Mouse (Mus musculus): Measurements from ENCODE around the gene Vmn1r195. TPM values are rescaled to one million over a fixed set of nuclear protein-coding genes. Genes with fewer than 3 reads are reported as not detected.

Vmn1r195 gene
- polyA plus RNA-seq, 1 experiment from 2014 or later: not detected

- Histone ChIP-seq H3K4me1 (ENCODE audit: control insufficient read depth, insufficient read depth, low read depth, low read length) (no peaks in the 10 kb centered on the region), H3K36me3 (ENCODE audit: control insufficient read depth, insufficient read depth, low read length) (no peaks in the 10 kb centered on the region), H3K27ac (ENCODE audit: low read depth, low read length) (no peak within 1 kb of the TSS), H3K9ac (ENCODE audit: low read depth, low read length) (no peak within 1 kb of the TSS), H3K27me3 (replicated peaks; ENCODE audit: control insufficient read depth, insufficient read depth, low read length) (no peaks in the 10 kb centered on the region), H3K4me2 (ENCODE audit: low read length) (no peak within 1 kb of the TSS), H3K9me3 (ENCODE audit: control insufficient read depth, low read length) (no peaks in the 10 kb centered on the region), H3K4me3 (ENCODE audit: low read length) (no peak within 1 kb of the TSS)
- no peak for ATAC-seq
These were observed 54.0 kb downstream of the Vmn1r195 start, which contains the start of gene Vmn1r197 for GRCm38 (mm10) chr13:22324289-22324688. TSS of gene Vmn1r197 (plus strand) at chr13:22324589.

Other genes starting within 250 kb of the Vmn1r195 start
- gene Hist1h2ah, start 235.0 kb upstream of the Vmn1r195 start, polyA plus RNA-seq (2015; fragmentation: Nextera tagmentation; extraction: Ambion mirVana): not detected in 2 replicates
- gene Hist1h2bk, start 234.7 kb upstream of the Vmn1r195 start, polyA plus RNA-seq (2015; fragmentation: Nextera tagmentation; extraction: Ambion mirVana): 0.70 and 0.87 TPM in 2 replicates
- gene Hist1h4i, start 229.2 kb upstream of the Vmn1r195 start, polyA plus RNA-seq (2015; fragmentation: Nextera tagmentation; extraction: Ambion mirVana): 6.5 and 6.7 TPM in 2 replicates
- 3.0 and 5.8 TPM in 2 replicates for gene Hist1h2ag, start 227.6 kb upstream of the Vmn1r195 start, polyA plus RNA-seq (2015; fragmentation: Nextera tagmentation; extraction: Ambion mirVana)
- 2.2 and 2.5 TPM in 2 replicates for gene Hist1h2bj, start 227.3 kb upstream of the Vmn1r195 start, polyA plus RNA-seq (2015; fragmentation: Nextera tagmentation; extraction: Ambion mirVana)
- gene Vmn1r188, start 186.1 kb upstream of the Vmn1r195 start, polyA plus RNA-seq (2015; fragmentation: Nextera tagmentation; extraction: Ambion mirVana): not detected in 2 replicates
- gene Vmn1r189, start 164.7 kb upstream of the Vmn1r195 start, polyA plus RNA-seq (2015; fragmentation: Nextera tagmentation; extraction: Ambion mirVana): not detected in 2 replicates
- not detected in 2 replicates for gene Vmn1r191, start 86.6 kb upstream of the Vmn1r195 start, polyA plus RNA-seq (2015; fragmentation: Nextera tagmentation; extraction: Ambion mirVana)
- not detected in 2 replicates for gene Vmn1r192, start 79.4 kb upstream of the Vmn1r195 start, polyA plus RNA-seq (2015; fragmentation: Nextera tagmentation; extraction: Ambion mirVana)
- gene Vmn1r193, start 47.4 kb upstream of the Vmn1r195 start, polyA plus RNA-seq (2015; fragmentation: Nextera tagmentation; extraction: Ambion mirVana): not detected in 2 replicates
- gene Vmn1r194, start 26.3 kb upstream of the Vmn1r195 start, polyA plus RNA-seq (2015; fragmentation: Nextera tagmentation; extraction: Ambion mirVana): not detected in 2 replicates
- not detected in 2 replicates for gene Vmn1r196, start 19.4 kb downstream of the Vmn1r195 start, polyA plus RNA-seq (2015; fragmentation: Nextera tagmentation; extraction: Ambion mirVana)
- not detected in 2 replicates for gene Vmn1r197, start 54.1 kb downstream of the Vmn1r195 start, polyA plus RNA-seq (2015; fragmentation: Nextera tagmentation; extraction: Ambion mirVana)
- gene Vmn1r198, start 79.8 kb downstream of the Vmn1r195 start, polyA plus RNA-seq (2015; fragmentation: Nextera tagmentation; extraction: Ambion mirVana): not detected in 2 replicates
- not detected in 2 replicates for gene Vmn1r199, start 109.3 kb downstream of the Vmn1r195 start, polyA plus RNA-seq (2015; fragmentation: Nextera tagmentation; extraction: Ambion mirVana)
- 0.10 TPM in 1 of 2 replicates, not detected in the other for gene Vmn1r200, start 119.9 kb downstream of the Vmn1r195 start, polyA plus RNA-seq (2015; fragmentation: Nextera tagmentation; extraction: Ambion mirVana)
- not detected in 2 replicates for gene Vmn1r201, start 201.4 kb downstream of the Vmn1r195 start, polyA plus RNA-seq (2015; fragmentation: Nextera tagmentation; extraction: Ambion mirVana)
- 0.03 TPM in 1 of 2 replicates, not detected in the other for gene Vmn1r202, start 234.9 kb downstream of the Vmn1r195 start, polyA plus RNA-seq (2015; fragmentation: Nextera tagmentation; extraction: Ambion mirVana)
- not detected in 2 replicates for gene Vmn1r203, start 247.6 kb downstream of the Vmn1r195 start, polyA plus RNA-seq (2015; fragmentation: Nextera tagmentation; extraction: Ambion mirVana)